Mouse (Mus musculus): ENCODE data around the gene Bco1. TPM values are rescaled to one million over a fixed set of nuclear protein-coding genes. Genes with fewer than 3 reads are reported as not detected.

Gene Bco1
- polyA plus RNA-seq, 1 experiment from 2014 or later: 0.11 TPM

DNA sequence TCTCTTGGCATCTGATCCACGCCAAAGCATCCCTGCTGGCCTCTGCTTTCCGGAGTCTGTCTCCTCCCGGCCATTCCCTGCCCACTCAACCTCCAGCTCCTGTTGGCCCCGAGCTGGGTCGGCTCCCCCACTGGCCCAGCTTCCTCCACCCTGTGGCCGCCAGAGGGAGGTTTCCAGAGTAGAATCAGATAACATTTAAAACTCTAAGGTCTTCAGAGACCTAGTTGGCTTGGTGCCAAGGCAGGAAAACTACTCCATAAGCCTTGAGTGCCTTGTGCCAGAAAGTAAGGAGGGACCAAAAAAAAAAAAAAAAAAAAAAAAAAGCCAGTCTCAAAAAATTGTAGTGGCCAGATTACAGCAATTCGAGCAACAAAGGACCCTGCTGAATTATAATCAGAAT, 77.2 kb downstream of the Bco1 start:
- ATAC-seq (replicated peaks; ENCODE audit: insufficient number of reproducible peaks, low FRiP score, low TSS enrichment, low read depth): no peak
- Histone ChIP-seq H3K4me1 (ENCODE audit: control insufficient read depth, insufficient read depth, low read length) (no peaks in the 10 kb centered on the region), H3K9me3 (replicated peaks; ENCODE audit: control insufficient read depth, low read length) (no peaks in the 10 kb centered on the region), H3K36me3 (replicated peaks; ENCODE audit: control insufficient read depth, insufficient read depth, low read depth, low read length) (no peaks in the 10 kb centered on the region; the same call in 1 of the 2 replicates), H3K4me2 (ENCODE audit: low read depth, low read length) (no peak overlapping the region), H3K9ac (replicated peaks; ENCODE audit: low read length) (no peak overlapping the region), H3K27me3 (ENCODE audit: control insufficient read depth, insufficient read depth, low read length) (no peaks in the 10 kb centered on the region), H3K4me3 (ENCODE audit: low read depth, low read length) (no peak overlapping the region), H3K27ac (replicated peaks; ENCODE audit: low read depth, low read length) (no peak overlapping the region)
- DNase-seq (ENCODE audit: low spot score): peak; percentile 48
- 57% methylated on average over 7 of the region's 7 CpGs for WGBS

DNA sequence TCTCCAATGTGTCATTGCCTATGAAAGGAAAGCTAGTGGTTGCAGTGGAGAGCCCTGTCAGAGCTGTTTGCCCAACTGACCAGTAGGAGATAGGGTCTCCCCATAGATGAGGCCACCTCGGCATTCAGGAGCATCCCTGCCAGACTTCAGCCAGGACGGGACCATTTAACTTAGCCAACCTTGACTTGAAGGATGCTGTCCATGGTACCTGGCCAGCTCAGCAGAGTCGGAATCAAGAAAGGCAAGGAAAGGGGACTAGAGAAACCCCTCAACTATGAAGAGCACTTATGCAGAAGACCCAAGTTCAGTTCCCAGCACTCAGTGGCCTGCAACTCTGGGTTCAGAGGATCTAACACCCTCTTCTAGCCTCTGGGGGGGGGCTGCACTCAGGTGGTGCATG, 78.0 kb downstream of the Bco1 start:
- H3K4me2 ChIP-seq (ENCODE audit: low read depth, low read length): no peak overlapping the region
- no peak for ATAC-seq (replicated peaks; ENCODE audit: insufficient number of reproducible peaks, low FRiP score, low TSS enrichment, low read depth)
- 77% methylated on average over 3 of the region's 3 CpGs for WGBS

DNA sequence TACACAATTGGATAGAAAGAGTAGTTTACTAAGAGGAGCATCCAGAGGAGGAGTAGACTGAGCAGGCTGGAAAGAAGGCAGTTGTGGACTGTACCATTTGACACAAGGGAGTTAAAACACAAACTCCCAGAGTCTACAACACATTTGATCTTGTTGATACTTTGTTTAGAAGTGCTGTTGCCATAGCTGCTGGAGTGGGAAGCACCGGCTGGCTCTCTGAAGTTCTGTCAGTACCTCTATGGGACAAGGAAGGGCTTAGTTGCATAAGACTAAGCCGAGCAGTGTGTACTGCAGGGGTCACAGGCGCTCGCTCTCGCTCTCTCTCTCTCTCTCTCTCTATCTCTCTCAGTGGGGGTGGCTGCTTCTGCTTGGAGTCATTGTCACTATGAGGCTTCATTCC, 78.9 kb downstream of the Bco1 start:
- H3K27me3 ChIP-seq (ENCODE audit: control insufficient read depth, insufficient read depth, low read length): no peaks in the 10 kb centered on the region
- 92% methylated on average over 5 of the region's 5 CpGs for WGBS
- H3K4me3 ChIP-seq (ENCODE audit: low read depth, low read length): no peak overlapping the region
- ATAC-seq (replicated peaks; ENCODE audit: insufficient number of reproducible peaks, low FRiP score, low TSS enrichment, low read depth): no peak
- no peaks in the 10 kb centered on the region for H3K4me1 ChIP-seq (ENCODE audit: control insufficient read depth, insufficient read depth, low read length)
- DNase-seq (ENCODE audit: low spot score): no peak
- no peaks in the 10 kb centered on the region for H3K36me3 ChIP-seq (replicated peaks; ENCODE audit: control insufficient read depth, insufficient read depth, low read depth, low read length)
- no peak overlapping the region for H3K27ac ChIP-seq (replicated peaks; ENCODE audit: low read depth, low read length)
- H3K9ac ChIP-seq (replicated peaks; ENCODE audit: low read length): no peak overlapping the region
- no peaks in the 10 kb centered on the region for H3K9me3 ChIP-seq (replicated peaks; ENCODE audit: control insufficient read depth, low read length)
- H3K4me2 ChIP-seq (ENCODE audit: low read depth, low read length): no peak overlapping the region

More for the DNA sequence above, 78.0 kb downstream of the Bco1 start:
- Histone ChIP-seq H3K4me3 (ENCODE audit: low read depth, low read length) (no peak overlapping the region), H3K9me3 (replicated peaks; ENCODE audit: control insufficient read depth, low read length) (no peaks in the 10 kb centered on the region), H3K27me3 (ENCODE audit: control insufficient read depth, insufficient read depth, low read length) (no peaks in the 10 kb centered on the region), H3K4me1 (ENCODE audit: control insufficient read depth, insufficient read depth, low read length) (no peaks in the 10 kb centered on the region), H3K36me3 (replicated peaks; ENCODE audit: control insufficient read depth, insufficient read depth, low read depth, low read length) (no peaks in the 10 kb centered on the region; the same call in 1 of the 2 replicates), H3K27ac (replicated peaks; ENCODE audit: low read depth, low read length) (no peak overlapping the region), H3K9ac (replicated peaks; ENCODE audit: low read length) (no peak overlapping the region)
- peak; percentile 22 for DNase-seq (ENCODE audit: low spot score)

DNA sequence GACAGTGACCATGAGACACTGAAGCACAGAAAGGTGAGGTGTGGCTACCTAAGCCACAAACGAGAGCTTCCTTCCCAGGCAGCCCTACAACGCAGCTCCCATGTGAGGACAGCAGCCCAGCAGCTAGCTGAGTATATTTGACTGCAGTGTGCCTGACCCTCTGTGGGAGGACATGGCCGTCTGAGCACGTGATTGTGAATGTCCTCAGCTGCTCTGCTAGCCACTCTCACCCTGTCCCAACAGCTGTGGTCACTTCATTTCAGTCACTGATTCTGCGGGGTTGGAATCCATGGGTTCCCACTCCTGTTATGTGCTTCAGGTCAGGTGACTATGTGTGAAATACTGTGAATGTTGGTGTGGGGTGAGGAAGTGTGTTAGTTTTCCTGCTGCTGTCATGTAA, 80.7 kb downstream of the Bco1 start:
- 85% methylated on average over 5 of the region's 5 CpGs for WGBS
- no peaks in the 10 kb centered on the region for H3K9me3 ChIP-seq (replicated peaks; ENCODE audit: control insufficient read depth, low read length)
- no peak overlapping the region for H3K9ac ChIP-seq (replicated peaks; ENCODE audit: low read length)
- H3K4me2 ChIP-seq (ENCODE audit: low read depth, low read length): no peak overlapping the region
- no peak for ATAC-seq (replicated peaks; ENCODE audit: insufficient number of reproducible peaks, low FRiP score, low TSS enrichment, low read depth)
- no peak overlapping the region for H3K27ac ChIP-seq (replicated peaks; ENCODE audit: low read depth, low read length)
- DNase-seq (ENCODE audit: low spot score): no peak
- H3K36me3 ChIP-seq (replicated peaks; ENCODE audit: control insufficient read depth, insufficient read depth, low read depth, low read length): no peaks in the 10 kb centered on the region
- no peaks in the 10 kb centered on the region for H3K4me1 ChIP-seq (ENCODE audit: control insufficient read depth, insufficient read depth, low read length)
- H3K27me3 ChIP-seq (ENCODE audit: control insufficient read depth, insufficient read depth, low read length): no peaks in the 10 kb centered on the region
- H3K4me3 ChIP-seq (ENCODE audit: low read depth, low read length): no peak overlapping the region

DNA sequence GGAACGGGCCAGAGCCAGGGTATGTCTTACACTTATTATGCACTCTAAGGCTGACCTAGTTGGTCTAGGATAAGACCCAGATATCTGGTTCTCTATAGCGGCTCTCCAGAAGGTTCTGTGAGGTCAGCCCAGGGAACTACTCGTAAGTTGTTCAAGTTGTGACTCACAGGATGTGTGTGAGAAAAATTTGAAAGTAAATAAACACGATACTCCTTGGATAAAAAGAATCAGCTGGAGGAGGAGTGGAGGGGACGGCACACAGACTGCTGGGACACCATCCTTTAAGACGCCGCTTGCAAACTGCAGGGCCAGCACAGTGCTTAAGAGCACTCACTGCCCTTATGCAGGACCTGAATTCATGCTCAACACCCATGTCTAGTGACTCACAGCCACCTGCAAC, 81.6 kb downstream of the Bco1 start:
- H3K4me2 ChIP-seq (ENCODE audit: low read depth, low read length): no peak overlapping the region
- H3K4me1 ChIP-seq (ENCODE audit: control insufficient read depth, insufficient read depth, low read length): no peaks in the 10 kb centered on the region
- no peaks in the 10 kb centered on the region for H3K27me3 ChIP-seq (ENCODE audit: control insufficient read depth, insufficient read depth, low read length)
- H3K9ac ChIP-seq (replicated peaks; ENCODE audit: low read length): no peak overlapping the region
- ATAC-seq (replicated peaks; ENCODE audit: insufficient number of reproducible peaks, low FRiP score, low TSS enrichment, low read depth) (no peak), DNase-seq (ENCODE audit: low spot score) (no peak)
- WGBS: 86% methylated on average over 7 of the region's 7 CpGs
- no peaks in the 10 kb centered on the region for H3K9me3 ChIP-seq (replicated peaks; ENCODE audit: control insufficient read depth, low read length)
- no peak overlapping the region for H3K4me3 ChIP-seq (ENCODE audit: low read depth, low read length)
- no peak overlapping the region for H3K27ac ChIP-seq (replicated peaks; ENCODE audit: low read depth, low read length)
- no peaks in the 10 kb centered on the region for H3K36me3 ChIP-seq (replicated peaks; ENCODE audit: control insufficient read depth, insufficient read depth, low read depth, low read length)

DNA sequence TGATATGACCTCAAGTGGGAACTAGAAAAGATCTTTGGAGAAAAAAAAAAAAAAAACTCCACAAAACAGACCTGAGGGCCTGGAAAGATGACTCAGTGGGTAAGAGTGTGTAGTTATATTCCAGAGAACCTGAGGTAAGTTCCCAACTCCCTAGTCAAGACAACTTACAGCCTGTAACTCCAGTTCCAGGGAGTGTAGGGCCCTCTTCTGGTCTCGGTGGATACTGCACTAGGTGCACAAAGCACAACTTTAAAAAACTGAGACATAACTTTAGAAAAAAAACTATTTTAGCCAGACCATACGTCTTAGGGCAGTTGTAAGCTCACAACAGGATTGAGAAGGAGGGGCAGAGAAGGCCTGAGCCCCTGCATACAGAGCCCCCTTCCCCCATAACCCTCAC, 82.4 kb downstream of the Bco1 start:
- no peak for ATAC-seq (replicated peaks; ENCODE audit: insufficient number of reproducible peaks, low FRiP score, low TSS enrichment, low read depth)
- Histone ChIP-seq H3K9ac (replicated peaks; ENCODE audit: low read length) (no peak overlapping the region), H3K9me3 (replicated peaks; ENCODE audit: control insufficient read depth, low read length) (no peaks in the 10 kb centered on the region), H3K27ac (replicated peaks; ENCODE audit: low read depth, low read length) (no peak overlapping the region), H3K36me3 (replicated peaks; ENCODE audit: control insufficient read depth, insufficient read depth, low read depth, low read length) (no peaks in the 10 kb centered on the region), H3K4me2 (ENCODE audit: low read depth, low read length) (no peak overlapping the region), H3K27me3 (ENCODE audit: control insufficient read depth, insufficient read depth, low read length) (no peaks in the 10 kb centered on the region), H3K4me3 (ENCODE audit: low read depth, low read length) (no peak overlapping the region), H3K4me1 (ENCODE audit: control insufficient read depth, insufficient read depth, low read length) (no peaks in the 10 kb centered on the region)
- 86% methylated on average over 2 of the region's 2 CpGs for WGBS
- no peak for DNase-seq (ENCODE audit: low spot score)

DNA sequence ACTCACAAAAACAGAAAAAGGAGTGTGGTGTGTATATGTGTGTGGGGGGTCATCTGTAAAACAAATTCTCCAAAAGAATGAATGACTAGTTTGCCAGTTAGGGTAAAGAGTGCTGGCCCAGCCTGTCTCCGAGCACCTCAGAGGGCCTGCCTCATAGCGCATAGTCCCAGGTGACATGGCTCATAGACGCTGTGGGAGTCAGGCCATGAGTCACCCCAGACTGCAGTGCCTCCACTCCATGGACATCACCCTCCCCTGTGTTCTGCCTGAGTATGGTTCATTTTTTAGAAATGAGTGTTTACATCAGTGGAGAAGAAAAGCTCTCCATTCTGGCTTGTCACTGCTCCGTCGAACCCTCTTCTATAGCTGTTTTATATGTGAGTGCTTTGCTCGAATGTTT, 83.0 kb downstream of the Bco1 start:
- Histone ChIP-seq H3K4me1 (ENCODE audit: control insufficient read depth, insufficient read depth, low read length) (no peaks in the 10 kb centered on the region), H3K36me3 (replicated peaks; ENCODE audit: control insufficient read depth, insufficient read depth, low read depth, low read length) (no peaks in the 10 kb centered on the region), H3K9ac (replicated peaks; ENCODE audit: low read length) (no peak overlapping the region), H3K9me3 (replicated peaks; ENCODE audit: control insufficient read depth, low read length) (no peaks in the 10 kb centered on the region), H3K4me3 (ENCODE audit: low read depth, low read length) (no peak overlapping the region), H3K27ac (replicated peaks; ENCODE audit: low read depth, low read length) (no peak overlapping the region), H3K27me3 (ENCODE audit: control insufficient read depth, insufficient read depth, low read length) (no peaks in the 10 kb centered on the region), H3K4me2 (ENCODE audit: low read depth, low read length) (no peak overlapping the region)
- ATAC-seq (replicated peaks; ENCODE audit: insufficient number of reproducible peaks, low FRiP score, low TSS enrichment, low read depth): no peak
- 91% methylated on average over 6 of the region's 6 CpGs for WGBS
- DNase-seq (ENCODE audit: low spot score): no peak

DNA sequence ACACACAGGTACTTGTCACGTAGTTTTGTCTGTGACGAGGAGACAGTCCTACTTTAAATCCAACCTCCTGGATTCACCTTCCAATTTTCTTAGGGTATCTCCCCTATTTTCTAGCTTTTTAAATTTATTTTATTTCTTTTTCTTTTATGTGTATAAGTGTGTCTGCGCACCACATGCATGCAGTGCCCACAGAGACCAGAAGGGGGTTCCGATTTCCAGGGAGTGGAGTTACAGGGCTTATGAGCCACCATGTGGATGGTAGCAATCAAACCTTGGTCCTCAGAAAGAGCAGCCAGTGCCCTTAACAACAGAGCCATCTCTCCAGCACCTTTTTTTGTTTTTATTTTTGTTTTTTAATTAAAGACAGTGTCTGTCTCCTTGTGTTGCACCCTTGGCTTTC, 87.1 kb downstream of the Bco1 start:
- WGBS: 96% methylated on average over 4 of the region's 4 CpGs
- Histone ChIP-seq H3K9me3 (replicated peaks; ENCODE audit: control insufficient read depth, low read length) (no peaks in the 10 kb centered on the region), H3K27me3 (ENCODE audit: control insufficient read depth, insufficient read depth, low read length) (no peaks in the 10 kb centered on the region), H3K36me3 (replicated peaks; ENCODE audit: control insufficient read depth, insufficient read depth, low read depth, low read length) (no peaks in the 10 kb centered on the region; the same call in 1 of the 2 replicates), H3K4me3 (ENCODE audit: low read depth, low read length) (no peak overlapping the region), H3K4me2 (ENCODE audit: low read depth, low read length) (no peak overlapping the region), H3K4me1 (ENCODE audit: control insufficient read depth, insufficient read depth, low read length) (no peaks in the 10 kb centered on the region), H3K9ac (replicated peaks; ENCODE audit: low read length) (no peak overlapping the region), H3K27ac (replicated peaks; ENCODE audit: low read depth, low read length) (no peak overlapping the region)
- ATAC-seq (replicated peaks; ENCODE audit: insufficient number of reproducible peaks, low FRiP score, low TSS enrichment, low read depth) (no peak), DNase-seq (ENCODE audit: low spot score) (no peak)
